Mouse (Mus musculus): ENCODE data around the gene Alg9. TPM values are rescaled to one million over a fixed set of nuclear protein-coding genes. Genes with fewer than 3 reads are reported as not detected.

Alg9 gene
- total RNA-seq, 2 experiments from 2014 or later, result 14.2 to 14.8 TPM

DNA sequence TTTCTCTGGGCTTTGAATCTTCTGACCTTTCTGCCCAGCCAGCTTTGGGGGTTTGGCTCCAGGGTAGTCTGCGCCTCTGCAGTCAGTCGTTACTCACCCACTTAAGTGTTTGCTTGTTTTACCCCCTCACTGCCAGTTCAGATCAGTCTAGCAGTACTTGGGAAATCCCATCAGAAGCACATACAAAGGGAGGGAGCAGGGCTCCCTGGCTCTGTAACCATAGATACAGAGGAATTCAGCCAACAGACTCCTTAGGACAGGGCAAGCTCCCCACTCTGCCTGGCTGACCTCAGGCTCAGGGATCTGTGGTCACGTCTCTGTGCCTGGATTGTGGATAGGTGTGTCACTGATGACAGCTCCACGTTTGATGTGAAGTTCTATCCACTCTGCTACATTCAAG is 112.5 kb downstream of the Alg9 start:
- DNase-seq, result no peak

DNA sequence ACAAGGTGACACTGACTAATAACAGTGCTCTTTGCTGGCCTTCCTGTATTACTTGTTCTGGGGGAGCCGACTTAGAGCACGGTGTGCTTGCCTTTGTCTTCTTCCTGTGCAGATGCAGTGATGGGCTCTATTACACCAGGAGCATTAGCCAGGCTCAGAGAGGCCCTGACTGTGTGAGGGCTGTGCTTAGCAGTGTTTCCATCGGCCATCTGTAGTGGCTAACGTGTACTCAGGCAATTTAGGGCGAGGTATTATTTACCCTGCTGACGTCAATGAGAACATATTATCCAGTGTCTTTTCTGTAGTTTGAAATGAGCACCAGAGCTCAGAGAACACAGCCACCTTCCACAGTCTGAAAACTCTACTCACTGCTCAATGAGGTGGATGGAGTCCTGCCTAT is 114.4 kb downstream of the Alg9 start:
- no peak for DNase-seq

DNA sequence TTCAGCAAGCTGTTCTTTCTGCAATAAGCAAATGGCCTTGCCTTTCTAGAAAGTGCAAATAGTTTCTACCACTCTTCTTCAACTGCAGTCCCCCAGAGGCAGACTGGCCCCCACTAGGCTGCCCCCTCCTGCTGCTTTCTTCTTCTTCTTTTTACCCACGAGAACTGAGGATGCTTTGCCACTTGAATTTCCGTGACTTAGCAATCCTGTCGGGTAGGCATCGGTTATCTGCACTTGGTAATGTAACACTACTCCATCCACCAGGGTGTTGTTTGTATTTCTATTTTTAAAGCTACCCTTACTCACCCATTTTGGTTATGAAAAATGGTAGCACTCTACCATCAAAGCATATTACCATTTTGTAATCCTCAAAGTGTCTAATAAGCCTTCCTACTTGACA is 115.1 kb downstream of the Alg9 start:
- no peak for DNase-seq

- DNase-seq, result no peak
Observed at GRCm38 (mm10) chr9:50890494-50891090, 115.8 kb downstream of the Alg9 start.

Other genes starting within 250 kb of the Alg9 start
- gene Pts, start 246.3 kb upstream of the Alg9 start, total RNA-seq (2021), result 10 to 100 TPM; 27.7 to 36.5 TPM
- gene Il18, start 220.2 kb upstream of the Alg9 start, total RNA-seq (2021), result 1 to 10 TPM; 1.3 to 2.0 TPM
- gene Bco2, start 219.8 kb upstream of the Alg9 start, total RNA-seq (2021), result under 1 TPM; 0.12 to 0.20 TPM
- not detected for gene Tex12, start 213.7 kb upstream of the Alg9 start, total RNA-seq (2021)
- gene Sdhd, start 171.2 kb upstream of the Alg9 start, total RNA-seq (2021), result 100 to 1,000 TPM; 664 to 695 TPM
- 100 to 1,000 TPM; 196 to 216 TPM for gene Timm8b, start 171.1 kb upstream of the Alg9 start, total RNA-seq (2021)
- under 1 TPM; 0.59 to 0.69 TPM for gene Pih1d2, start 157.7 kb upstream of the Alg9 start, total RNA-seq (2021)
- 10 to 100 TPM; 19.0 to 20.3 TPM for gene Nkapd1, start 157.6 kb upstream of the Alg9 start, total RNA-seq (2021)
- gene Dlat, start 115.2 kb upstream of the Alg9 start, total RNA-seq (2021), result 100 to 1,000 TPM; 278 to 283 TPM
- gene Dixdc1, start 35.5 kb upstream of the Alg9 start, total RNA-seq (2021), result 10 to 100 TPM in 1 of 2 experiments, 1 to 10 TPM in 1; 9.9 to 10.1 TPM
- gene 2310030G06Rik, start 28.5 kb upstream of the Alg9 start, total RNA-seq (2021), result 1 to 10 TPM; 5.2 to 6.3 TPM
- gene Cryab, start 23.7 kb upstream of the Alg9 start, total RNA-seq (2021), result 1,000 to 10,000 TPM; 1,184 to 1,197 TPM
- 100 to 1,000 TPM; 130 to 150 TPM for gene Hspb2, start 22.7 kb upstream of the Alg9 start, total RNA-seq (2021)
- gene Fdxacb1, start 6.8 kb upstream of the Alg9 start, total RNA-seq (2021), result 1 to 10 TPM; 6.0 to 7.1 TPM
- gene 1110032A03Rik, start 501 bp downstream of the Alg9 start, total RNA-seq (2021), result 10 to 100 TPM; 10.3 to 11.2 TPM
- 10 to 100 TPM; 24.0 to 29.8 TPM for gene Ppp2r1b, start 70.3 kb downstream of the Alg9 start, total RNA-seq (2021)
- 10 to 100 TPM; 30.8 to 30.9 TPM for gene Sik2, start 234.1 kb downstream of the Alg9 start, total RNA-seq (2021)

Data from heart, postnatal 4 days (tissue).